Mouse (Mus musculus) small intestine, adult 2 months (tissue): Measurements from ENCODE around the gene Foxp4. TPM values are rescaled to one million over a fixed set of nuclear protein-coding genes. Genes with fewer than 3 reads are reported as not detected.

Experiments used
- H3K27ac ChIP-seq: fragments of 200-500 bp; 2 replicates; pipeline ENCODE4 v1.5.1; 2012; ENCODE audit warnings: low read depth, low read length, control low read depth, inconsistent platforms; ENCODE audit not compliant: insufficient read depth
- H3K27me3 ChIP-seq: fragments of 200-500 bp; 2 replicates; pipeline ENCODE4 v1.6.1; 2012; ENCODE audit warnings: mild to moderate bottlenecking, moderate library complexity, low read length, inconsistent platforms; ENCODE audit not compliant: control insufficient read depth, insufficient read depth
- H3K36me3 ChIP-seq: fragments of 200-500 bp; 2 replicates; pipeline ENCODE4 v1.6.1; 2012; ENCODE audit warnings: mild to moderate bottlenecking, low read length, control low read depth, inconsistent platforms; ENCODE audit not compliant: control insufficient read depth, insufficient read depth
- H3K4me1 ChIP-seq: fragments of 200-500 bp; 2 replicates; pipeline ENCODE4 v1.6.1; 2012; ENCODE audit warnings: low read length, inconsistent platforms, mixed read lengths; ENCODE audit not compliant: control insufficient read depth, insufficient read depth, insufficient read length
- H3K4me3 ChIP-seq: fragments of 200-500 bp; 2 replicates; pipeline ENCODE4 v1.5.1; 2012; ENCODE audit warnings: low read depth, mild to moderate bottlenecking, control low read depth, inconsistent platforms, low read length, moderate library complexity
- CTCF ChIP-seq: fragments of 200-500 bp; IDR thresholded peaks from 2 replicates; pipeline ENCODE4 v1.5.1; 2012; ENCODE audit warnings: low read depth, mild to moderate bottlenecking, control low read depth, inconsistent platforms, low read length, moderate library complexity, mixed read lengths; ENCODE audit not compliant: insufficient replicate concordance, insufficient read length; ENCODE audit errors: extremely low read depth
- POLR2A ChIP-seq: fragments of 200-500 bp; IDR thresholded peaks from 2 replicates; pipeline ENCODE4 v1.6.1; 2012; ENCODE audit warnings: low read depth, mild to moderate bottlenecking, control low read depth, inconsistent platforms, low read length, moderate library complexity
- WGBS: fragments of 180-500 bp; shearing (Covaris S2); methylation state at CpG from one replicate; pipeline ENCODE4 v1.1.7; 2018; 5-methylcytosine and 5-hydroxymethylcytosine counted together
- polyA plus RNA-seq: library from polyadenylated mRNA; depleted of rRNA; stranded (reverse); fragments of >200 nt; gene quantifications from 2 replicates; pipeline ENCODE4 v1.2.3, GENCODE M21; 2012

The Foxp4 gene
- polyA plus RNA-seq, 1 experiment: 126 TPM

DNA sequence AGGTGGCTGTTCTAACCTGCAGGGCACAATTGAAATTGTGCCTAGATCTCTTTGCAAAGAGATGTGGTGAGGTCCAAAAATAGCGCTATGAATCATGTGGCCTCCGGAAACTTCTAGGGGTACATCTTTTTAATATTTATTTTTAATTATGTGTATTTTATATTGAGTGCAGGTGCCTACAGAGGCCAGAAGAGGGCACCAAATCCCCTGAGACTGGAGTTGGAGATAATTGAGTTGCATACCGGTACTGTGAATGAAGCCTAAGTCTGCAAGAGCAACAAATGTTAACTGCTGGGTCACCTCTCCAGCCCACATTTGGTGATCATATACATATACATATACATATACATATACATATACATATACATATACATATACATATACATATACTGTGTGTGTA, 22.7 kb downstream of the Foxp4 start:
- Histone ChIP-seq H3K36me3 (peaks cover 26% of the 10 kb centered on the region), H3K4me3 (no peak overlapping the region), H3K27ac (no peak overlapping the region), H3K27me3 (no peaks in the 10 kb centered on the region), H3K4me1 (peaks cover 2% of the 10 kb centered on the region; the same call in 1 of the 2 replicates)
- 72% methylated on average over 3 of the region's 3 CpGs for WGBS
- no peak for TF ChIP-seq POLR2A
- no peak for TF ChIP-seq CTCF

- Histone ChIP-seq H3K27ac (no peak overlapping the region), H3K4me3 (no peak overlapping the region), H3K36me3 (peaks cover 28% of the 10 kb centered on the region), H3K27me3 (no peaks in the 10 kb centered on the region), H3K4me1 (peaks cover 2% of the 10 kb centered on the region; the same call in 1 of the 2 replicates)
- TF ChIP-seq POLR2A (no peak), CTCF (no peak)
- 58% methylated on average over 6 of the region's 6 CpGs for WGBS
Observed at GRCm38 (mm10) chr17:47900716-47901115, 23.7 kb downstream of the Foxp4 start.

DNA sequence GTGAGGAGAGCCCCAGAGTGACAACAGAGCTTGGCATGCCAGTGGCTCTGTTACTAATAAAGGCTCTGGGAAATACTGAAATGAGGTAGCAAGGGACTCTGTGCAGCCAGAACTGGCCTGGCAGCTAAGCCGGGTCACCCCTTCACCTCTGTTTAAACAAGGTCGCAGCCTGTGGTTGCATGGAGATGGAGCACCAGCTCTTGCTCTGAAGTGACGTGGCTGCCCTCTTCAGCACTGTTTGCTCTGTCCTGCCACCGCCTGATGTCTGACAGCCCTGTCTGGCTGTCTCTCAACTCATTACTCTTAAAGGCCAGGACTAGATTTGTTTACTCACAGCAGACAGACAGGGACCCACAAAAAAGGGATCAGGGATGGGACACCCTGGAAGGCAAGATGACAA, 25.3 kb downstream of the Foxp4 start:
- no peak overlapping the region for H3K4me3 ChIP-seq
- WGBS: 60% methylated on average over 4 of the region's 4 CpGs
- H3K4me1 ChIP-seq: peaks cover 2% of the 10 kb centered on the region; the same call in 1 of the 2 replicates
- H3K27ac ChIP-seq: no peak overlapping the region
- H3K27me3 ChIP-seq: no peaks in the 10 kb centered on the region
- TF ChIP-seq CTCF: no peak
- no peak for TF ChIP-seq POLR2A
- H3K36me3 ChIP-seq: peaks cover 28% of the 10 kb centered on the region

DNA sequence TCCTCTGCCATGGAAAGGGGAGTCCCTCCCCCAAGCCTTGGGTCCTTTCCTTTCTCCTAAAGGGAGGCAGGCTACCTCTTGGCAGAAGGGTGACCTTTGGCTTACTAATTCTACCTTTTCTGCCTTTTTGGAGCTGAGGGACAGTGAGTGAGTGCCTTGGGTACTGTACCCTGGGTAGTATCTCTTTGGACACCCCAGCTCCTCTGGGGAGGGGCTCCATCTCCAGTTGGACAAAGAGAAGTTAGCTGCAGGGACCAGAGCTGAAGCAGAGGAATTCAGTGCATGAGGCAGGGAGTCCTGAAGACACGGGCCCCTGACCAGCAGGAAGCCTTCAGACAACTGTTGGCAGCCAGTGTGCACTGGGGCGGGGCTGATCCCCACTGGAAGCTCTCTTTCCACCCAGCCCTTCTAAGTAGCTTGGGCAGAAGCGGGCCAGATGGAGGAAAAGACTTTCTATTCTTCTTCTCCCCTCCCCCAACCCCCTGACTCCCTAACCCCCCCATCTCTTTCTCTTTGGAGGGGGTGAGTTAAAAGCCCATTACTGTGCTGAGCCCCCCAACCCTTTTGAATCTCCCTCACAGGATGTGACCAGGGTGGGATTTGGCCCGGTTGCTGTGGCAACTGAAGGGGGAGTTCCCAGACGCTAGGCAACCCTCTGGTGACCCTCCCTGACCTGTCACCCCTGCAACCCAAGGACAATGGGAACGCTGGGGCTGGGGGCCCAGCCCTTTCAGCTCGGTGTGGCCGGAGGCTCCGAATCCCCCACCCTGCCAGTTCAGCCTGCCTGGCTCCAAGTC, 26.3 kb downstream of the Foxp4 start:
- 57% methylated on average over 9 of the region's 9 CpGs for WGBS
- TF ChIP-seq POLR2A (no peak), CTCF (no peak)
- no peak overlapping the region for H3K27ac ChIP-seq

GRCm38 (mm10) chr17:47889727-47890126, 34.7 kb downstream of the Foxp4 start:
- WGBS: 49% methylated on average over 7 of the region's 7 CpGs
- Histone ChIP-seq H3K4me3 (no peak overlapping the region), H3K4me1 (peaks cover 3% of the 10 kb centered on the region; the same call in 1 of the 2 replicates), H3K27ac (no peak overlapping the region), H3K27me3 (no peaks in the 10 kb centered on the region), H3K36me3 (peaks cover 17% of the 10 kb centered on the region)
- TF ChIP-seq CTCF (no peak), POLR2A (no peak)

More for the DNA sequence above, 26.3 kb downstream of the Foxp4 start:
- Histone ChIP-seq H3K36me3 (peaks cover 24% of the 10 kb centered on the region), H3K27me3 (no peaks in the 10 kb centered on the region), H3K4me1 (peaks cover 2% of the 10 kb centered on the region; the same call in 1 of the 2 replicates), H3K4me3 (no peak overlapping the region)

DNA sequence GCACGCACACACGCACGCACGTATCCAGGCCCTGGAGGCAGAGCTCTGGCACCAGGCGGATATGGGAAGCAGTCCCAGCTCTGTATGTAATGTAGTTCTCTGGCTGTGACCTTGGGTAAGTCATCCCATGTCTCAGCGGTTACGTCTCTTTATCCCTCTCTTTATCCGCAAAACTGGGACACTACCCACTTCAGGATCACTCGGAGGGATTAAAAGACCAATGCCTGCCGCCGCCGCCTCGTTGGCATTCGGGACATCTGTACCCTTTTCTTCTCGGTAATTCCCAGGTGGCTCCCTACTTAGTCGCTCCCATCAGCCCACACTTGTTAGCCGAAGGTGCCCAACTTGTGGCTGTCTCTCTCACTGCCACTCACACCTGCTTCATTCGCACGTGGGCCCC, 35.2 kb downstream of the Foxp4 start:
- Histone ChIP-seq H3K36me3 (peaks cover 16% of the 10 kb centered on the region), H3K4me3 (no peak overlapping the region), H3K27ac (no peak overlapping the region), H3K4me1 (peaks cover 3% of the 10 kb centered on the region; the same call in 1 of the 2 replicates), H3K27me3 (no peaks in the 10 kb centered on the region)
- TF ChIP-seq CTCF: no peak
- no peak for TF ChIP-seq POLR2A
- WGBS: 80% methylated on average over 19 of the region's 19 CpGs

- no peaks in the 10 kb centered on the region for H3K27me3 ChIP-seq
- H3K36me3 ChIP-seq: peaks cover 17% of the 10 kb centered on the region
- TF ChIP-seq CTCF (no peak), POLR2A (no peak)
- no peak overlapping the region for H3K4me3 ChIP-seq
- H3K27ac ChIP-seq: no peak overlapping the region
- H3K4me1 ChIP-seq: peaks cover 3% of the 10 kb centered on the region; the same call in 1 of the 2 replicates
- WGBS: 87% methylated on average over 7 of the region's 7 CpGs
Observed at GRCm38 (mm10) chr17:47888641-47889040, 35.8 kb downstream of the Foxp4 start.
